Mouse (Mus musculus): Measurements from ENCODE around the gene Cpeb4. TPM values are rescaled to one million over a fixed set of nuclear protein-coding genes. Genes with fewer than 3 reads are reported as not detected.

Gene Cpeb4
- polyA plus RNA-seq, 1 experiment from 2014 or later, result 11.3 TPM

DNA sequence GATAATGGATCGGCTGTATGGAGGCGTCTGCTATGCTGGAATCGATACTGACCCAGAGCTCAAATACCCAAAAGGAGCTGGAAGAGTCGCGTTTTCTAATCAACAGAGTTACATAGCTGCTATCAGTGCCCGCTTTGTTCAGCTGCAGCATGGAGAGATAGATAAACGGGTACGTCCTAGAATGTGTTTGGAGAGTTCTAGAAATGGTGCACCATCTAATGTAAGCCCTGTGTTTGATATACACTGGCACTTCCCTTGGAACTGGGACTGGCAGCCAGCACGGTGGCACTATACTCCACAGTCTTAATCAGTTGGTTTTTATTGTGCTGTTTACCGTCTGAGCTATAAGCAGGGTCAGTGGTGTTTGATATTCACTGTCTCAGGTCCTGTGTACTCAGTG is 58.0 kb downstream of the Cpeb4 start:
- Histone ChIP-seq H3K4me2 (replicated peaks; ENCODE audit: low read depth) (no peak overlapping the region), H3K4me3 (ENCODE audit: low read depth, low read length) (no peak overlapping the region), H3K36me3 (ENCODE audit: control insufficient read depth, insufficient read depth) (peaks cover 58% of the 10 kb centered on the region), H3K27me3 (replicated peaks; ENCODE audit: control insufficient read depth, insufficient read depth, low read length) (no peaks in the 10 kb centered on the region), H3K4me1 (replicated peaks; ENCODE audit: control insufficient read depth, insufficient read depth, low read length) (no peaks in the 10 kb centered on the region), H3K9me3 (ENCODE audit: control insufficient read depth) (no peaks in the 10 kb centered on the region), H3K9ac (ENCODE audit: low read depth, low read length) (no peak overlapping the region), H3K27ac (ENCODE audit: low read depth, low read length) (no peak overlapping the region)
- WGBS, result 93% methylated on average over 10 of the region's 10 CpGs
- no peak for TF ChIP-seq CTCF (IDR thresholded peaks at IDR 0.05; ENCODE audit: low read depth)
- ATAC-seq, result no peak

DNA sequence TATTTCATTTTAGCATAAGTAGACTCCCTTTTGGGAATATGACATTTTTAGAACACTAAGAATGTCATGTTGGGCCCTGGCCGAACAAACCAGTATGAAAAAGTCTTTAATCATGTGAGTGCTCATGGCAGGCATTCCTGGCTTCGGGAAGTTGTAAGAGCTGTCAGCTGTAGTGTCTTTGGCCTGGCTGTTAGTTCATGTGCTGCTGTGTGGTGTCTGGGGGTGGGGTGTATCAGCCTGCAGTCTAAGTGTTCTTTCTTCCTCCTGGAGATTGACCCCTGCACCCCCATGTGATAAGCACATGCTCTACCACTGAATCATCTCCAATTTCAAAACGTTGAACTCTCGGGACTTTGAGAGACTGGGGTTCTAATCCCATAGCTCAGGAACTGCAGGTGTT is 63.6 kb downstream of the Cpeb4 start:
- 0 out of 2 replicates have a peak, but pooled peaks have one; percentile 42 for ATAC-seq
- WGBS, result 30% methylated on average over 4 of the region's 4 CpGs
- Histone ChIP-seq H3K36me3 (ENCODE audit: control insufficient read depth, insufficient read depth) (peaks cover 17% of the 10 kb centered on the region), H3K9ac (ENCODE audit: low read depth, low read length) (no peak overlapping the region), H3K4me2 (replicated peaks; ENCODE audit: low read depth) (no peak overlapping the region), H3K27ac (ENCODE audit: low read depth, low read length) (no peak overlapping the region), H3K4me1 (replicated peaks; ENCODE audit: control insufficient read depth, insufficient read depth, low read length) (no peaks in the 10 kb centered on the region), H3K4me3 (ENCODE audit: low read depth, low read length) (no peak overlapping the region), H3K9me3 (ENCODE audit: control insufficient read depth) (no peaks in the 10 kb centered on the region), H3K27me3 (replicated peaks; ENCODE audit: control insufficient read depth, insufficient read depth, low read length) (no peaks in the 10 kb centered on the region)
- TF ChIP-seq CTCF (IDR thresholded peaks at IDR 0.05; ENCODE audit: low read depth), result no peak

DNA sequence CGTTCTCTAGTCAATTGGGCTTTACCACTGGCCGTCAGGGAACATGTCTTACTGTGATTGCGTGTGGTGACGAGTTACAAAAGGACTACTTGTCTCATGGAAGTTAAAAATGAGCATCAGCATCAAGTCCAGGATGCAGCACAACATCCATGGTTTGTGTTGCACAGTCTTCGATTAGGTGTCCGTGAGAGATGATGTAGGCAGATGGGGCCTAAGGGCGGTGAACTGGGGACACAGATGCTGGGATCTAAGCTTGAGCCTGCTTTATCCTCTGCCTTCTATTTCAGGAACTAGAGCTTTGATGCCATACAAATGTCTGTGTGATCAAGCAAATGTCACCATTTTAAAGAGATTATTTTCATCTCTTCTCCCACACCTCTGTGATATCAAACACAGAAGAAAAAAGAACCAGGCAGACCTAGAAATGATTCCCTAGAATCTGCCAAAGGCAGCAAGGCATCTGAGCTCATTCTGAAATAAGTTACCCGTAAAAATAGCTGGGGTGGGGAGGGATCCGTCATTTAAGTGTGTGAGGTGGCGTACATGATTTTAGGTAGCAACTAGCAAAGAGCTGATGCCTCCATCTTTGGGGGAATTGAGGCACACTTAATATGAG is 65.0 kb downstream of the Cpeb4 start:
- Histone ChIP-seq H3K36me3 (ENCODE audit: control insufficient read depth, insufficient read depth) (peaks cover 7% of the 10 kb centered on the region; the same call in 1 of the 2 replicates), H3K27me3 (replicated peaks; ENCODE audit: control insufficient read depth, insufficient read depth, low read length) (no peaks in the 10 kb centered on the region), H3K4me3 (ENCODE audit: low read depth, low read length) (no peak overlapping the region), H3K27ac (ENCODE audit: low read depth, low read length) (no peak overlapping the region), H3K4me2 (replicated peaks; ENCODE audit: low read depth) (no peak overlapping the region), H3K9ac (ENCODE audit: low read depth, low read length) (no peak overlapping the region), H3K4me1 (replicated peaks; ENCODE audit: control insufficient read depth, insufficient read depth, low read length) (no peaks in the 10 kb centered on the region), H3K9me3 (ENCODE audit: control insufficient read depth) (no peaks in the 10 kb centered on the region)
- no peak for TF ChIP-seq CTCF (IDR thresholded peaks at IDR 0.05; ENCODE audit: low read depth)
- 94% methylated on average over 10 of the region's 10 CpGs for WGBS
- no peak for ATAC-seq

DNA sequence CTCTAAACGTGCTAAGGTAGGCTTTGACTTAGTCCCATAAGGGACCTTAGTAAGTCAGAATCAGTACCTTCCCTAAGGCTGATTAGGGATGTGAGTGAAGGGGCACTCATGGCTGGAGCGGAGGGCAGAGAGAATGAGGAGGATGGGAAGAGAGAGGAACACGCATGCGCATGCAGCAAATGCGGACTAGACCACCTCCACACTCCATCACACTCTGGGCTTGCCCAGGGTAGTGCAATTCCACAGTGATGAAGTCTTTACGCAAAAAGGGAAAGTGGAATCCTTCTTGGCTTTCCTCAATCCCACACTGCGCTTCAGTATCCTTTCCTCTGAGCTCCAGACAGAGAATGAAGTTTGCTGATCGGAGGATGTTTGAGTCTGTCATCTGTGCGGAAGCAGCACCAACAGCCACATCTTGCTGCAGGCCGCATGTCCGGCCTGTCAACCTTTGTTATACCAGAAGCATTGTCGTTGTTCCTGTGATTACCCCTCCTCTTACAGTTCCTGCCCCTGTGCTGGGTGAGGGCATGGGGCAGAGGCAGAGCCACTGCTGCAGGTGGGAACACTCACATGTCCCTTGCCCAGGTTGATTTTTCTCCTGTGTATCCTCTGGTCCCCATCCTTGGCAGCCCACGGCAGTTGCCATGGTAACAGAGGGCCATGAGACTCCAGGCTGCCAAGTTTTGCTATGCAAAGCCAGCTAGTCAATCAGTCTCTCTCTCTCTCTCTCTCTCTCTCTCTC is 69.1 kb downstream of the Cpeb4 start:
- 78% methylated on average over 13 of the region's 13 CpGs for WGBS
- Histone ChIP-seq H3K4me3 (ENCODE audit: low read depth, low read length) (no peak overlapping the region), H3K27me3 (replicated peaks; ENCODE audit: control insufficient read depth, insufficient read depth, low read length) (no peaks in the 10 kb centered on the region), H3K9ac (ENCODE audit: low read depth, low read length) (no peak overlapping the region), H3K4me1 (replicated peaks; ENCODE audit: control insufficient read depth, insufficient read depth, low read length) (no peaks in the 10 kb centered on the region), H3K27ac (ENCODE audit: low read depth, low read length) (no peak overlapping the region), H3K9me3 (ENCODE audit: control insufficient read depth) (no peaks in the 10 kb centered on the region), H3K4me2 (replicated peaks; ENCODE audit: low read depth) (no peak overlapping the region), H3K36me3 (ENCODE audit: control insufficient read depth, insufficient read depth) (no peaks in the 10 kb centered on the region)
- no peak for TF ChIP-seq CTCF (IDR thresholded peaks at IDR 0.05; ENCODE audit: low read depth)
- no peak for ATAC-seq

DNA sequence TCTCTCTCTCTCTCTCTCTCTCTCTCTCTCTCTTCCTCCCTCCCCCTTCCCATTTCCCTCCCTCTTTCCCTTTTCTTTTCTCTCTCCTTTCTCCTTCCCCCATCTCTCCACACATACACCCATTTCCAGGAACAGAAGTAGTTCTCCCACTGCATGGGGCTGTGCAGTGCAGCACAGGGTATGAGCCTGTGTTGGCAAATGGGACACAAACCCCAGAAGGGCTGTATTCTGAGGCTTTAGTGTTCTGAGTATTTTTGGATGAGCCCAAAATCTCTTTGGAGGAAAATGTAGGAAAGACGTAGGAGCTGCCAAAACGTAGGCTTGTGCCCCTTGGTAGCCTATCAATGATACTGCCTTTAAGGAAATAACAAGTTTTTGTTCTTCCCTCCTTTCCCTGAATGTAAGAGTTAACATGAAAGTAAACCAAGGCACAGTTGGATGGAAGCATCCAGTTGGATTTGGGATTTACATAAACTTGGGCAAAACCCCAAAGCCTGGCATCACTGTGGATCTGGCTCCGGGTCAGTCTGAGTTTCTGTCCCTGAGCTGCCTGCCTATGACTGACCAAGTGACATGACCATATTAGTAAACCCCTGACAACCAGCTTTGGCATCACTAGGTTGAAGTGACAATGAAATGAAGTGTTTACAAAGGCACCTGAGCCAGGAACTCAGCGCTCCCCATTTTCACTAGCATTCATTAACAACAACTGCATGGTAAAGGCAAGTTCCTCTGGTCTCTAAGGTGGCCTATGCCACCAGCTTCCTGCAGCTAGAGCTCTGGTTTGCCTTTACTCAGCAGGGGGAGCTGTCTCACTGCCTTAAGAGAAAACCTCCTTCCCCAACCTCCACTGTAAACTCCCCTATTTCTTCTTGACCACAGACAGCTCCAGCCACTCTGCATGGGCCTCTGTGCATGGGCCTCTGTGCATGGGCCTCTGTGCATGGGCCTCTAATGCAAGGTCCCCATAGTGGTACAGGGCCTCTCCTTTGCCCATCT is 69.9 kb downstream of the Cpeb4 start:
- no peak for ATAC-seq

DNA sequence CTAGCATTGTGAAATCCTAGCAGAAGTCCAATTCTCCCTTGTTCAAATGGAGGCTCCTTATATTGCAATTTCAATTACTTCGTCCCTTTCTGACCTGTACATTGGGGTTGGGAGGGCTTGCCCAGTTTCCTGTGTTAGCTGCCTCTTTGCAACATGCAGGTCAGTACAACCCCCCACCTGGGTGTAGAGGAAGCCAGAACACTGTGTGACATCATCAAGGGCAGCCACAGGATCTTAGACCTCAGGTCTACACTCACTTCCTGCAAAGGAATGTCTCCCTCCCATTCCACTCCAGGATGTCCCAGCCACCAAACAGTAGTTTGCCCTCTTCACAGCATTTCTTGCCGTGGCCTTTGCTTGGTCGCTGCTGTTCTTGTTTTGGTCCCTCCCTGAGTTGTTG is 73.5 kb downstream of the Cpeb4 start:
- no peak for ATAC-seq
- WGBS, result 74% methylated on average over 3 of the region's 3 CpGs
- Histone ChIP-seq H3K4me3 (ENCODE audit: low read depth, low read length) (no peak overlapping the region), H3K27ac (ENCODE audit: low read depth, low read length) (no peak overlapping the region), H3K4me1 (replicated peaks; ENCODE audit: control insufficient read depth, insufficient read depth, low read length) (no peaks in the 10 kb centered on the region), H3K9ac (ENCODE audit: low read depth, low read length) (no peak overlapping the region), H3K4me2 (replicated peaks; ENCODE audit: low read depth) (no peak overlapping the region), H3K27me3 (replicated peaks; ENCODE audit: control insufficient read depth, insufficient read depth, low read length) (no peaks in the 10 kb centered on the region), H3K9me3 (ENCODE audit: control insufficient read depth) (no peaks in the 10 kb centered on the region), H3K36me3 (ENCODE audit: control insufficient read depth, insufficient read depth) (no peaks in the 10 kb centered on the region)
- no peak for TF ChIP-seq CTCF (IDR thresholded peaks at IDR 0.05; ENCODE audit: low read depth)

More for the DNA sequence above, 69.9 kb downstream of the Cpeb4 start:
- no peak overlapping the region for H3K27ac ChIP-seq (ENCODE audit: low read depth, low read length)
- peak; percentile 60 for TF ChIP-seq CTCF (IDR thresholded peaks at IDR 0.05; ENCODE audit: low read depth)
- H3K36me3 ChIP-seq (ENCODE audit: control insufficient read depth, insufficient read depth), result no peaks in the 10 kb centered on the region
- H3K9me3 ChIP-seq (ENCODE audit: control insufficient read depth), result no peaks in the 10 kb centered on the region
- H3K4me3 ChIP-seq (ENCODE audit: low read depth, low read length), result no peak overlapping the region
- H3K9ac ChIP-seq (ENCODE audit: low read depth, low read length), result no peak overlapping the region
- H3K4me1 ChIP-seq (replicated peaks; ENCODE audit: control insufficient read depth, insufficient read depth, low read length), result no peaks in the 10 kb centered on the region
- no peak overlapping the region for H3K4me2 ChIP-seq (replicated peaks; ENCODE audit: low read depth)
- no peaks in the 10 kb centered on the region for H3K27me3 ChIP-seq (replicated peaks; ENCODE audit: control insufficient read depth, insufficient read depth, low read length)
- 76% methylated on average over 4 of the region's 4 CpGs for WGBS

All from intestine, postnatal 0 days (tissue).